Mouse (Mus musculus) C2C12 (cell line): Measurements from ENCODE around the gene Ubqln5.

Experiments
- CTCF ChIP-seq: IDR thresholded peaks from one replicate; pipeline ENCODE4 v1.5.1; 2011; ENCODE audit not compliant: control insufficient read depth, insufficient read depth, insufficient read length
- MAX ChIP-seq: IDR thresholded peaks from one replicate; pipeline ENCODE4 v1.6.1; 2011; ENCODE audit warnings: mild to moderate bottlenecking, control low read depth

GRCm38 (mm10) chr7:104178422-104179054 lies 48.9 kb upstream of the Ubqln5 start:
- no peak for TF ChIP-seq CTCF
- no peak for TF ChIP-seq MAX
